Mouse (Mus musculus): Measurements from ENCODE around the gene Hcn4. TPM values are rescaled to one million over a fixed set of nuclear protein-coding genes. Genes with fewer than 3 reads are reported as not detected.

Hcn4 gene
- total RNA-seq (2021), result 1 to 10 TPM; 6.2 to 7.2 TPM

- intact Hi-C loops (cut with DNase I), result no loop called here
- DNase-seq, result no peak
Measured at GRCm38 (mm10) chr9:58823139-58823917, at the start of gene Hcn4. Gene Hcn4, plus strand, starts transcription at chr9:58823412.

- DNase-seq, result no peak
- intact Hi-C loops (cut with DNase I), result loop anchor here (10.0 kb wide), 1 partner anchor 100 kb away; no protein-coding TSS in a partner anchor
Measured at GRCm38 (mm10) chr9:58774761-58775160, 48.5 kb upstream of the Hcn4 start.

- intact Hi-C loops (cut with DNase I), result loop anchor here (10.0 kb wide), 1 partner anchor 99 kb away; no protein-coding TSS in a partner anchor
Measured at GRCm38 (mm10) chr9:58775363-58775762, 47.8 kb upstream of the Hcn4 start.

GRCm38 (mm10) chr9:58789476-58789875 is 33.7 kb upstream of the Hcn4 start:
- intact Hi-C loops (cut with DNase I), result no loop called here
- DNase-seq, result no peak

More at GRCm38 (mm10) chr9:58775363-58775762, 47.8 kb upstream of the Hcn4 start:
- DNase-seq, result no peak

- DNase-seq, result no peak
Measured at GRCm38 (mm10) chr9:58798155-58798554, 25.1 kb upstream of the Hcn4 start.

GRCm38 (mm10) chr9:58801441-58801840 is 21.8 kb upstream of the Hcn4 start:
- DNase-seq, result no peak
- intact Hi-C loops (cut with DNase I), result no loop called here

More at GRCm38 (mm10) chr9:58798155-58798554, 25.1 kb upstream of the Hcn4 start:
- intact Hi-C loops (cut with DNase I), result no loop called here

GRCm38 (mm10) chr9:58802294-58802693 is 20.9 kb upstream of the Hcn4 start:
- intact Hi-C loops (cut with DNase I), result no loop called here
- no peak for DNase-seq

- intact Hi-C loops (cut with DNase I), result no loop called here
- peak in 1 of 2 experiments; percentile 8 for DNase-seq
Measured at GRCm38 (mm10) chr9:58802802-58803201, 20.4 kb upstream of the Hcn4 start.

GRCm38 (mm10) chr9:58805601-58806318 is 17.5 kb upstream of the Hcn4 start:
- DNase-seq, result peak; percentile 57 to 71
- intact Hi-C loops (cut with DNase I), result no loop called here

- no peak for DNase-seq
- intact Hi-C loops (cut with DNase I), result no loop called here
Measured at GRCm38 (mm10) chr9:58811171-58811570, 12.0 kb upstream of the Hcn4 start.

- no peak for DNase-seq
Measured at GRCm38 (mm10) chr9:58815552-58816260, 7.5 kb upstream of the Hcn4 start.

GRCm38 (mm10) chr9:58816458-58816857 is 6.8 kb upstream of the Hcn4 start:
- intact Hi-C loops (cut with DNase I), result no loop called here
- DNase-seq, result no peak

More at GRCm38 (mm10) chr9:58815552-58816260, 7.5 kb upstream of the Hcn4 start:
- intact Hi-C loops (cut with DNase I), result no loop called here

- DNase-seq, result peak; percentile 41 to 47
Measured at GRCm38 (mm10) chr9:58817676-58818075, 5.5 kb upstream of the Hcn4 start.

GRCm38 (mm10) chr9:58822431-58823091 is 651 bp upstream of the Hcn4 start:
- peak; percentile 31 to 50 for DNase-seq
- intact Hi-C loops (cut with DNase I), result no loop called here

More at GRCm38 (mm10) chr9:58817676-58818075, 5.5 kb upstream of the Hcn4 start:
- intact Hi-C loops (cut with DNase I), result no loop called here

GRCm38 (mm10) chr9:58823918-58824215 is 655 bp downstream of the Hcn4 start:
- intact Hi-C loops (cut with DNase I), result no loop called here
- no peak for DNase-seq

- intact Hi-C loops (cut with DNase I), result no loop called here
- no peak for DNase-seq
Measured at GRCm38 (mm10) chr9:58829627-58830026, 6.4 kb downstream of the Hcn4 start.

GRCm38 (mm10) chr9:58832939-58833338 is 9.7 kb downstream of the Hcn4 start:
- intact Hi-C loops (cut with DNase I), result no loop called here
- no peak for DNase-seq

- no peak for DNase-seq
- intact Hi-C loops (cut with DNase I), result no loop called here
Measured at GRCm38 (mm10) chr9:58837174-58837573, 14.0 kb downstream of the Hcn4 start.

- DNase-seq, result no peak
Measured at GRCm38 (mm10) chr9:58838504-58838903, 15.3 kb downstream of the Hcn4 start.

GRCm38 (mm10) chr9:58841655-58842054 is 18.4 kb downstream of the Hcn4 start:
- peak; percentile 46 to 54 for DNase-seq

More at GRCm38 (mm10) chr9:58838504-58838903, 15.3 kb downstream of the Hcn4 start:
- intact Hi-C loops (cut with DNase I), result no loop called here

More at GRCm38 (mm10) chr9:58841655-58842054, 18.4 kb downstream of the Hcn4 start:
- intact Hi-C loops (cut with DNase I), result no loop called here

All from heart, postnatal 36 days (tissue).